Mouse (Mus musculus) bone marrow macrophage, adult 2 months (primary cell): ENCODE data around the gene Scin. TPM values are rescaled to one million over a fixed set of nuclear protein-coding genes. Genes with fewer than 3 reads are reported as not detected.

Source experiments
- H3K27ac ChIP-seq: 2 replicates; pipeline ENCODE4 v1.5.1; 2012; ENCODE audit warnings: low read depth, low read length; ENCODE audit not compliant: insufficient read depth
- H3K4me1 ChIP-seq: 2 replicates; pipeline ENCODE4 v1.6.1; 2012; ENCODE audit warnings: low read length; ENCODE audit not compliant: control insufficient read depth, insufficient read depth
- H3K4me3 ChIP-seq: 2 replicates; pipeline ENCODE4 v1.5.1; 2012; ENCODE audit warnings: mild to moderate bottlenecking, low read length, moderate library complexity; ENCODE audit not compliant: insufficient read depth
- CTCF ChIP-seq: IDR thresholded peaks from 2 replicates; pipeline ENCODE4 v1.5.1; 2012; ENCODE audit warnings: low read depth, mild to moderate bottlenecking, low read length, moderate library complexity
- POLR2A ChIP-seq: IDR thresholded peaks from 2 replicates; pipeline ENCODE4 v1.6.1; 2012; ENCODE audit warnings: mild to moderate bottlenecking, low read depth, low read length, borderline replicate concordance
- polyA plus RNA-seq: library from polyadenylated mRNA; stranded (reverse); fragments of >200 nt; gene quantifications from 2 replicates; pipeline ENCODE4 v1.2.4, GENCODE M21; 2012; ENCODE audit not compliant: missing spikeins, insufficient read depth, insufficient read length

The Scin gene
- polyA plus RNA-seq, 1 experiment: not detected

- Histone ChIP-seq H3K4me1 (peaks cover 8% of the 10 kb centered on the region; the same call in 1 of the 2 replicates), H3K4me3 (no peak overlapping the region), H3K27ac (no peak overlapping the region)
- no peak for TF ChIP-seq CTCF
- no peak for TF ChIP-seq POLR2A
These were observed 118.0 kb downstream of the Scin start for GRCm38 (mm10) chr12:40016068-40016467.

- no peak for TF ChIP-seq POLR2A
- TF ChIP-seq CTCF: no peak
- no peaks in the 10 kb centered on the region for H3K4me1 ChIP-seq
- H3K4me3 ChIP-seq: no peak overlapping the region
- no peak overlapping the region for H3K27ac ChIP-seq
These were observed 124.2 kb downstream of the Scin start for GRCm38 (mm10) chr12:40009866-40010265.

Other genes starting within 250 kb of the Scin start
- gene Arl4a, start 96.2 kb downstream of the Scin start, polyA plus RNA-seq: 10.5 and 13.8 TPM in 2 replicates
- not detected in 2 replicates for gene Lsmem1, start 65.3 kb upstream of the Scin start, polyA plus RNA-seq
- 46.0 and 59.7 TPM in 2 replicates for gene Ifrd1, start 114.3 kb upstream of the Scin start, polyA plus RNA-seq